ENCODE assay signal across 9 mouse cellular contexts in the genomic region with DNA sequence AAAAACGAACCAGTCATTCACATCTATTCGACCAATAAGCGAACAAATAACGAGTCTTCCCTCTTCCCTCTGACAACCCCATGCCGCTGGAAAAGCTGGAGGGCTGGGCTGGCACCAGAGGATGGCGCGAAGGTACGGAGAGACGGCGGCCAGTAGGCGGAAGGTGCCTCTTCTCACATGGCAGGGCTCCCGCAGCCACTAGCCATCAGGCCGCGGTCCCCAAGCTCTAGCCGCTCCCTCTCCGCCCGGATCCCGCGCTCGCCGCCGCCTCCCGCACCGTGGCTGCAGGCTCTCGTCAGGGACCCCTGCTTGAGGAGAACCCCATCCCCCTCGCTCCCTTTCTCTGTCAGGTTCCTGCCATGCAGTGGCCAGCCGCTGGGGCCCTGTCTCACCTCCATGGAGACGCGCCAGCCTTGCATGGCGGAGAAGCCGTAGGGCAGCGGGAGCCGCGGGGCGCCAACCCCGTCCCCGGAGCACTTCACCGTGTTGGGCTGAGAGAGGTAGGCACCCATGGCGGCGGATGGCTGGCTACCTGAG. TPM values are rescaled to one million over a fixed set of nuclear protein-coding genes. Genes with fewer than 3 reads are reported as not detected.
DNase-seq lines count a peak whose midpoint lies in the region; ATAC-seq lines count a peak whose summit lies in the region.
"Had no signal": no experiment of that assay in that cellular context is flagged by ENCODE, and none has a peak within 500 bp of the region (broad histone marks: within the 10 kb centered on the region; RNA-seq: fewer than 3 reads in every experiment).

No protein-coding gene starts in this region.

- no peaks in the 10 kb centered on the region for H3K27me3 ChIP-seq in limb, embryonic 10.5 days (ENCODE audit: low read depth, poor library complexity, severe bottlenecking)
- no peaks in the 10 kb centered on the region for H3K27me3 ChIP-seq in midbrain, embryonic 10.5 days (ENCODE audit: low read depth, poor library complexity, severe bottlenecking)

- ATAC-seq in granulocyte monocyte progenitor cell, adult 5-6 weeks (replicated peaks; ENCODE audit: poor library complexity, severe bottlenecking) = peak; percentile 33

- whole genome bisulfite sequencing in limb, embryonic 10.5 days = under 1% methylated on average over 40 of the region's 40 CpGs
- under 1% methylated on average over 40 of the region's 40 CpGs for WGBS in midbrain, embryonic 10.5 days

- peak overlapping the region; percentile 98 for H3K4me3 ChIP-seq in limb, embryonic 10.5 days
- H3K4me3 ChIP-seq in midbrain, embryonic 10.5 days = peak overlapping the region; percentile 96

- peak; percentile 75 for DNase-seq in adrenal gland, postnatal 14 days
- DNase-seq in adrenal gland, adult 8-10 months = no peak
- DNase-seq in urinary bladder, postnatal 14 days (ENCODE audit: low spot score) = peak; percentile 43
- DNase-seq in urinary bladder, postnatal 36 days (ENCODE audit: low spot score in 2 of 2) = no peak
- DNase-seq in limb, embryonic 10.5 days (ENCODE audit: low spot score) = no peak
- DNase-seq in midbrain, embryonic 10.5 days (ENCODE audit: low spot score) = no peak
- DNase-seq in adipocyte (ENCODE audit: low spot score) = no peak

- H3K36me3 ChIP-seq in limb, embryonic 10.5 days = peaks cover 11% of the 10 kb centered on the region; the same call in 1 of the 2 replicates
- H3K36me3 ChIP-seq in midbrain, embryonic 10.5 days = peaks cover 16% of the 10 kb centered on the region

- peaks cover 5% of the 10 kb centered on the region; the same call in 1 of the 2 replicates for H3K4me1 ChIP-seq in limb, embryonic 10.5 days
- peaks cover 24% of the 10 kb centered on the region for H3K4me1 ChIP-seq in midbrain, embryonic 10.5 days

- peak overlapping the region; percentile 96 for H3K27ac ChIP-seq in limb, embryonic 10.5 days
- H3K27ac ChIP-seq in midbrain, embryonic 10.5 days (replicated peaks) = peak overlapping the region; percentile 95

- no peaks in the 10 kb centered on the region for H3K9me3 ChIP-seq in limb, embryonic 10.5 days (replicated peaks)
- H3K9me3 ChIP-seq in midbrain, embryonic 10.5 days (replicated peaks) = no peaks in the 10 kb centered on the region

RNA-seq across cellular contexts. Expression of gene Ppm1g, which starts 0.5 kb away (rescaled TPM):
- total RNA-seq in adrenal gland, postnatal 14 days (2021) = 117 and 121 TPM in 2 replicates
- 100 to 1,000 TPM in 3 of 4 experiments, 10 to 100 TPM in 1; 93.5 to 125 (median 105) TPM for total RNA-seq in adrenal gland, adult 8-10 months (2022)
- 155 and 167 TPM in 2 replicates for total RNA-seq in granulocyte monocyte progenitor cell, adult 5-6 weeks (2014; fragmentation: Nextera tagmentation)
- total RNA-seq in granulocyte monocyte progenitor cell, adult 5-6 weeks (2017) = 175 and 201 TPM in 2 replicates
- polyA plus RNA-seq in limb, embryonic 10.5 days (2016; fragmentation: Nextera tagmentation; extraction: Ambion mirVana) = 189 and 210 TPM in 2 replicates
- polyA plus RNA-seq in midbrain, embryonic 10.5 days (2016; fragmentation: Nextera tagmentation; extraction: Ambion mirVana) = 195 and 214 TPM in 2 replicates

RNA-seq across cellular contexts. Expression of gene Zfp513, which starts 17.9 kb away (rescaled TPM):
- 25.8 and 27.9 TPM in 2 replicates for total RNA-seq in adrenal gland, postnatal 14 days (2021)
- 10 to 100 TPM; 23.8 to 41.1 (median 37.2) TPM for total RNA-seq in adrenal gland, adult 8-10 months (2022)
- total RNA-seq in granulocyte monocyte progenitor cell, adult 5-6 weeks (2014; fragmentation: Nextera tagmentation) = 10.6 and 15.4 TPM in 2 replicates
- 5.9 and 6.9 TPM in 2 replicates for total RNA-seq in granulocyte monocyte progenitor cell, adult 5-6 weeks (2017)
- 11.8 and 11.9 TPM in 2 replicates for polyA plus RNA-seq in limb, embryonic 10.5 days (2016; fragmentation: Nextera tagmentation; extraction: Ambion mirVana)
- polyA plus RNA-seq in midbrain, embryonic 10.5 days (2016; fragmentation: Nextera tagmentation; extraction: Ambion mirVana) = 11.5 and 13.8 TPM in 2 replicates

RNA-seq across cellular contexts. Expression of gene Nrbp1, which starts 20.7 kb away (rescaled TPM):
- 79.7 and 87.7 TPM in 2 replicates for total RNA-seq in adrenal gland, postnatal 14 days (2021)
- 100 to 1,000 TPM in 2 of 4 experiments, 10 to 100 TPM in 2; 85.7 to 104 (median 96.6) TPM for total RNA-seq in adrenal gland, adult 8-10 months (2022)
- total RNA-seq in granulocyte monocyte progenitor cell, adult 5-6 weeks (2014; fragmentation: Nextera tagmentation) = 65.6 and 75.4 TPM in 2 replicates
- 79.2 and 99.5 TPM in 2 replicates for total RNA-seq in granulocyte monocyte progenitor cell, adult 5-6 weeks (2017)
- 118 and 133 TPM in 2 replicates for polyA plus RNA-seq in limb, embryonic 10.5 days (2016; fragmentation: Nextera tagmentation; extraction: Ambion mirVana)
- polyA plus RNA-seq in midbrain, embryonic 10.5 days (2016; fragmentation: Nextera tagmentation; extraction: Ambion mirVana) = 160 and 171 TPM in 2 replicates

RNA-seq across cellular contexts. Expression of gene Gm9970, which starts 21.1 kb away (rescaled TPM):
- total RNA-seq in adrenal gland, postnatal 14 days (2021) = not detected in 2 replicates
- total RNA-seq in adrenal gland, adult 8-10 months (2022) = under 1 TPM in 3 of 4 experiments, not detected in 1; 0.56 to 0.81 (median 0.59) TPM
- total RNA-seq in granulocyte monocyte progenitor cell, adult 5-6 weeks (2014; fragmentation: Nextera tagmentation) = not detected in 2 replicates
- not detected in 2 replicates for total RNA-seq in granulocyte monocyte progenitor cell, adult 5-6 weeks (2017)
- polyA plus RNA-seq in limb, embryonic 10.5 days (2016; fragmentation: Nextera tagmentation; extraction: Ambion mirVana) = 0.40 and 0.48 TPM in 2 replicates
- 0.23 and 0.36 TPM in 2 replicates for polyA plus RNA-seq in midbrain, embryonic 10.5 days (2016; fragmentation: Nextera tagmentation; extraction: Ambion mirVana)
- total RNA-seq: left cerebral cortex, adult 18-20 months had no signal

RNA-seq across cellular contexts. Expression of gene Eif2b4, which starts 26.7 kb away (rescaled TPM):
- 42.7 and 64.9 TPM in 2 replicates for total RNA-seq in adrenal gland, postnatal 14 days (2021)
- 10 to 100 TPM; 34.5 to 44.5 (median 38.9) TPM for total RNA-seq in adrenal gland, adult 8-10 months (2022)
- 68.3 and 91.6 TPM in 2 replicates for total RNA-seq in granulocyte monocyte progenitor cell, adult 5-6 weeks (2014; fragmentation: Nextera tagmentation)
- 50.0 and 65.6 TPM in 2 replicates for total RNA-seq in granulocyte monocyte progenitor cell, adult 5-6 weeks (2017)
- 85.7 and 89.6 TPM in 2 replicates for polyA plus RNA-seq in limb, embryonic 10.5 days (2016; fragmentation: Nextera tagmentation; extraction: Ambion mirVana)
- polyA plus RNA-seq in midbrain, embryonic 10.5 days (2016; fragmentation: Nextera tagmentation; extraction: Ambion mirVana) = 86.3 and 87.7 TPM in 2 replicates

Comparison
In these comparisons a context has a peak if more than half of its experiments do, and no peak if none do; other contexts are left out.
1. DNase-seq: peak in adrenal gland, postnatal 14 days (single experiment) and urinary bladder, postnatal 14 days (single experiment); none in adrenal gland, adult 8-10 months (single experiment), urinary bladder, postnatal 36 days (0 of 2), limb, embryonic 10.5 days (single experiment), midbrain, embryonic 10.5 days (single experiment) and adipocyte (single experiment).